Mouse (Mus musculus): ENCODE data around the gene Fmnl2.

DNA sequence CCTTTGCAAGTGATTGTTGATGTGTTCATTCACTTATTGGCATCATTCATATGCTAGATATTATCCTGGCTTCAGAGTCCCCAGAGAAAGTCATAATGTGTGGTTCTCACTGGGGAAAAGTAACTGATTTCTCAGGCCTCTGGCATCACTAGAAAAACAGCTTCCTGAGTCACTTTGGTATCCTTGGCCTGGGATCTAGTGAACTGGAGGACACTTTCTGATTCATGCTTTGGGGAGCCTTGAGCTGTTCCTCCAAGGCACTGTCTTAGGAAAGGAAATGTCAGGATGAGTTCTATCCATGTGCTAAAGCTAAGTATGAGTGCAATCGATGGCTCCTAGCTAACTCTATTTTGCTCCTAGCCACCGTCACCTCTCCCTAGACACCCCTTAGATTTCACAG lies 245.2 kb downstream of the Fmnl2 start:
- no peak for TF ChIP-seq CTCF (IDR thresholded peaks at IDR 0.05)
- no peak for TF ChIP-seq EP300 (IDR thresholded peaks at IDR 0.05)
